24 mouse cellular contexts compared by ENCODE assay signal in genomic region chr17:78465071-78465470, GRCm38 (mm10). TPM values are rescaled to one million over a fixed set of nuclear protein-coding genes. Genes with fewer than 3 reads are reported as not detected.
DNase-seq lines count a peak whose midpoint lies in the region; ATAC-seq and TF ChIP-seq lines count a peak whose summit lies in the region.
"Had no signal": no experiment of that assay in that cellular context is flagged by ENCODE, and none has a peak within 500 bp of the region (broad histone marks: within the 10 kb centered on the region; RNA-seq: fewer than 3 reads in every experiment).

No protein-coding gene starts in this region.

- DNase-seq in lung, postnatal 0 days (ENCODE audit: low spot score), result peak; percentile 1
- DNase-seq in lung, postnatal 14 days, result no peak
- DNase-seq in MEL (ENCODE audit: low read depth, low spot score), result no peak
- DNase-seq in layer of hippocampus, adult 9-11 months, result no peak
- DNase-seq: adrenal gland, adult 2 months; adrenal gland, postnatal 10 days; adrenal gland, postnatal 25 days; B cell, adult 2 months; cerebellum, adult 11 months; cerebellum, adult 18-20 months; cerebellum, adult 8-10 months; cerebellum, adult 9-11 months; cerebellum, postnatal 36 days; embryo, embryonic 11 days had no signal

- no peaks in the 10 kb centered on the region for H3K4me1 ChIP-seq in lung, postnatal 0 days (ENCODE audit: insufficient read depth, low read depth, low read length)
- no peaks in the 10 kb centered on the region for H3K4me1 ChIP-seq in MEL (ENCODE audit: control insufficient read depth in 1 of 2, insufficient read depth in 2 of 2, low read length in 2 of 2)
- H3K4me1 ChIP-seq in intestine, embryonic 15.5 days (replicated peaks), result no peaks in the 10 kb centered on the region
- H3K4me1 ChIP-seq: embryonic facial prominence, embryonic 13.5 days; embryonic facial prominence, embryonic 15.5 days; forebrain, embryonic 10.5 days; forebrain, embryonic 12.5 days had no signal

- TF ChIP-seq RAD21 in MEL (IDR thresholded peaks at IDR 0.05; ENCODE audit: low read depth, low read length), result no peak

- H3K9ac ChIP-seq in lung, postnatal 0 days (replicated peaks; ENCODE audit: low read depth), result no peak overlapping the region
- H3K9ac ChIP-seq in MEL (ENCODE audit: control insufficient read depth, low read depth, low read length, poor library complexity, severe bottlenecking), result no peak overlapping the region
- no peak overlapping the region for H3K9ac ChIP-seq in intestine, embryonic 15.5 days
- H3K9ac ChIP-seq: embryonic facial prominence, embryonic 13.5 days; embryonic facial prominence, embryonic 15.5 days; forebrain, embryonic 12.5 days had no signal

- no peaks in the 10 kb centered on the region for H3K27me3 ChIP-seq in lung, postnatal 0 days (replicated peaks; ENCODE audit: insufficient read depth, low read length)
- no peaks in the 10 kb centered on the region for H3K27me3 ChIP-seq in C2C12 (ENCODE audit: control insufficient read depth, insufficient read depth, insufficient read length)
- no peaks in the 10 kb centered on the region; a peak in 1 of 4 replicates for H3K27me3 ChIP-seq in MEL (ENCODE audit: control insufficient read depth in 1 of 2, insufficient read depth in 2 of 2, low read length in 2 of 2)
- no peaks in the 10 kb centered on the region for H3K27me3 ChIP-seq in intestine, embryonic 15.5 days (replicated peaks)
- H3K27me3 ChIP-seq: embryonic facial prominence, embryonic 13.5 days; embryonic facial prominence, embryonic 15.5 days; forebrain, embryonic 12.5 days had no signal

- H3K79me3 ChIP-seq in C2C12 (ENCODE audit: low read depth), result no peaks in the 10 kb centered on the region

- no peak for ATAC-seq in lung, postnatal 0 days
- ATAC-seq in intestine, embryonic 15.5 days, result no peak
- ATAC-seq: forebrain, embryonic 14.5 days; forebrain, embryonic 16.5 days had no signal

- no peak for TF ChIP-seq POLR2A in MEL (IDR thresholded peaks at IDR 0.05; ENCODE audit: control insufficient read depth in 1 of 2, insufficient read depth in 1 of 2, low read depth in 1 of 2, low read length in 2 of 2, poor library complexity in 1 of 2)

- no peaks in the 10 kb centered on the region for H3K9me3 ChIP-seq in lung, postnatal 0 days (ENCODE audit: low read length)
- H3K9me3 ChIP-seq in MEL (replicated peaks; ENCODE audit: insufficient read depth, low read length), result no peaks in the 10 kb centered on the region
- no peaks in the 10 kb centered on the region for H3K9me3 ChIP-seq in intestine, embryonic 15.5 days
- H3K9me3 ChIP-seq: embryonic facial prominence, embryonic 15.5 days; forebrain, embryonic 12.5 days; G1E had no signal

- no peak overlapping the region for H3K27ac ChIP-seq in lung, postnatal 0 days (ENCODE audit: low read length)
- no peak overlapping the region for H3K27ac ChIP-seq in MEL (ENCODE audit: control insufficient read depth, low read depth, low read length)
- no peak overlapping the region for H3K27ac ChIP-seq in intestine, embryonic 15.5 days
- H3K27ac ChIP-seq: embryonic facial prominence, embryonic 13.5 days; embryonic facial prominence, embryonic 15.5 days; forebrain, embryonic 10.5 days; forebrain, embryonic 12.5 days had no signal

- H3K79me2 ChIP-seq in C2C12 (ENCODE audit: control insufficient read depth, insufficient read depth) (no peaks in the 10 kb centered on the region), MEL (ENCODE audit: control insufficient read depth, insufficient read depth, low read length, poor library complexity) (no peaks in the 10 kb centered on the region)

- TF ChIP-seq EP300 in lung, postnatal 0 days (IDR thresholded peaks at IDR 0.05), result no peak
- no peak for TF ChIP-seq EP300 in MEL (IDR thresholded peaks at IDR 0.05; ENCODE audit: low read depth in 1 of 2, low read length in 2 of 2)

- H3K4me2 ChIP-seq in lung, postnatal 0 days (replicated peaks; ENCODE audit: low read depth, low read length), result no peak overlapping the region
- H3K4me2 ChIP-seq in intestine, embryonic 15.5 days (replicated peaks), result no peak overlapping the region
- H3K4me2 ChIP-seq: embryonic facial prominence, embryonic 13.5 days; embryonic facial prominence, embryonic 15.5 days; forebrain, embryonic 12.5 days had no signal

- H3ac ChIP-seq in C2C12 (ENCODE audit: control insufficient read depth, insufficient read length, low read depth), result no peak overlapping the region

- 60% methylated on average over 3 of the region's 3 CpGs for WGBS in lung, postnatal 0 days
- 79% methylated on average over 3 of the region's 3 CpGs for WGBS in intestine, embryonic 15.5 days

- no peaks in the 10 kb centered on the region for H3K36me3 ChIP-seq in lung, postnatal 0 days (ENCODE audit: insufficient read depth, low read length)
- H3K36me3 ChIP-seq in C2C12 (ENCODE audit: control insufficient read depth, insufficient read depth) (no peaks in the 10 kb centered on the region), MEL (ENCODE audit: control insufficient read depth in 1 of 2, insufficient read depth in 2 of 2, low read length in 2 of 2) (no peaks in the 10 kb centered on the region)
- no peaks in the 10 kb centered on the region for H3K36me3 ChIP-seq in intestine, embryonic 15.5 days
- H3K36me3 ChIP-seq: embryonic facial prominence, embryonic 13.5 days; embryonic facial prominence, embryonic 15.5 days; forebrain, embryonic 10.5 days; forebrain, embryonic 12.5 days; G1E had no signal

- no peak overlapping the region for H3K4me3 ChIP-seq in lung, postnatal 0 days (ENCODE audit: low read depth, low read length)
- H3K4me3 ChIP-seq in C2C12 (ENCODE audit: insufficient read depth, poor library complexity, severe bottlenecking) (no peak overlapping the region), MEL (ENCODE audit: control insufficient read depth in 1 of 2, insufficient read depth in 1 of 2, low read depth in 2 of 2, low read length in 2 of 2) (no peak overlapping the region)
- H3K4me3 ChIP-seq in intestine, embryonic 15.5 days (replicated peaks), result no peak overlapping the region
- H3K4me3 ChIP-seq: embryonic facial prominence, embryonic 13.5 days; embryonic facial prominence, embryonic 15.5 days; erythroblast, embryonic 14.5 days; forebrain, embryonic 10.5 days; forebrain, embryonic 12.5 days had no signal

- no peak for TF ChIP-seq CTCF in lung, postnatal 0 days (IDR thresholded peaks at IDR 0.05)
- no peak for TF ChIP-seq CTCF in C2C12 (IDR thresholded peaks at IDR 0.05; ENCODE audit: control insufficient read depth, insufficient read depth, insufficient read length)
- no peak for TF ChIP-seq CTCF in MEL (IDR thresholded peaks at IDR 0.05 in 2 of 3, conservative IDR thresholded peaks at IDR 0.05 in 1 of 3; ENCODE audit: control insufficient read depth in 1 of 3, insufficient read depth in 1 of 3, low read depth in 2 of 3, low read length in 3 of 3, poor library complexity in 1 of 3, severe bottlenecking in 1 of 3)

TF ChIP-seq in C2C12, 6 proteins besides CTCF, POLR2A, EP300 and RAD21:
- TF ChIP-seq USF1 (IDR thresholded peaks at IDR 0.05; ENCODE audit: low read depth) (peak; percentile 71), CEBPB (IDR thresholded peaks at IDR 0.05; ENCODE audit: low read depth) (no peak)
TF ChIP-seq in C2C12: peak in this region for 1.

TF ChIP-seq in MEL, 35 proteins besides CTCF, POLR2A, EP300 and RAD21:
- TF ChIP-seq USF1 (IDR thresholded peaks at IDR 0.05; ENCODE audit: low read depth, low read length), result peak; percentile 78
- TF ChIP-seq POLR2AphosphoS5 (IDR thresholded peaks at IDR 0.05; ENCODE audit: borderline replicate concordance, low read depth, low read length), result no peak

RNA-seq across cellular contexts. Expression of gene Vit, which starts 42.8 kb away (rescaled TPM):
- 0.69 TPM in 2 replicates for polyA plus RNA-seq in lung, postnatal 0 days (2015; fragmentation: Nextera tagmentation; extraction: Ambion mirVana)
- not detected for polyA plus RNA-seq in C2C12 (2012; fragmentation: generic; extraction: Trizol)
- 0.12 TPM in 1 of 2 replicates, not detected in the other for total RNA-seq in MEL (2012; rRNA removed)
- under 1 TPM in 1 of 2 experiments, not detected in 1; 0.22 TPM for polyA plus RNA-seq in MEL (2012; ENCODE audit: insufficient read depth in 1 of 2, insufficient read length in 2 of 2, low read depth in 1 of 2, low replicate concordance in 2 of 2, missing spikeins in 1 of 2)
- 0.14 and 0.27 TPM in 2 replicates for polyA plus RNA-seq in intestine, embryonic 15.5 days (2015; fragmentation: Nextera tagmentation; extraction: Ambion mirVana)
- total RNA-seq: G1E had no signal
- polyA plus RNA-seq: erythroblast, embryonic 14.5 days; G1E had no signal

RNA-seq across cellular contexts. Expression of gene Fez2, which starts 47.1 kb away (rescaled TPM):
- polyA plus RNA-seq in lung, postnatal 0 days (2015; fragmentation: Nextera tagmentation; extraction: Ambion mirVana), result 39.2 and 39.6 TPM in 2 replicates
- polyA plus RNA-seq in C2C12 (2012; fragmentation: generic; extraction: Trizol) (31.9 TPM), MEL (2012; ENCODE audit: insufficient read depth in 1 of 2, insufficient read length in 2 of 2, low read depth in 1 of 2, low replicate concordance in 2 of 2, missing spikeins in 1 of 2) (10 to 100 TPM in 1 of 2 experiments, not detected in 1; 17.4 TPM)
- 11.7 and 11.9 TPM in 2 replicates for total RNA-seq in MEL (2012; rRNA removed)
- 37.1 and 42.7 TPM in 2 replicates for polyA plus RNA-seq in intestine, embryonic 15.5 days (2015; fragmentation: Nextera tagmentation; extraction: Ambion mirVana)
